Mouse (Mus musculus) hindbrain, postnatal 0 days (tissue): ENCODE measurements at regions not wholly inside any gene's neighbourhood (a gene's known extent, or its start where the extent isn't known, plus 50 kb on each side); places are given as distances from the start of the nearest gene placed in this dataset.

Experiments used
- ATAC-seq: fragments of 200-750 bp; cut with Nextera tagmentation; 2 replicates; pipeline ENCODE4 v1.8.0; 2017; ENCODE audit warnings: mild to moderate bottlenecking, moderate TSS enrichment, moderate library complexity
- DNase-seq: peaks from one replicate; pipeline ENCODE4 v3.0.0-alpha.2; 2015; ENCODE audit warnings: low spot score
- H3K27ac ChIP-seq: fragments of 300-500 bp; sonication (generic); 2 replicates; pipeline ENCODE4 v1.5.1; 2014; ENCODE audit warnings: mild to moderate bottlenecking
- H3K27me3 ChIP-seq: fragments of 300-500 bp; sonication (generic); 2 replicates; pipeline ENCODE4 v1.6.1; 2014; ENCODE audit warnings: low read length, mixed read lengths; ENCODE audit not compliant: insufficient read depth
- H3K36me3 ChIP-seq: fragments of 300-500 bp; sonication (generic); 2 replicates; pipeline ENCODE4 v1.6.1; 2014; ENCODE audit warnings: low read length, mixed read lengths; ENCODE audit not compliant: insufficient read depth
- H3K4me1 ChIP-seq: fragments of 300-500 bp; sonication (generic); 2 replicates; pipeline ENCODE4 v1.6.1; 2014; ENCODE audit warnings: antibody characterized with exemption, low read length, mixed read lengths; ENCODE audit not compliant: insufficient read depth
- H3K4me2 ChIP-seq: fragments of 300-500 bp; sonication (generic); 2 replicates; pipeline ENCODE4 v1.6.1; 2014; ENCODE audit warnings: low read depth, mild to moderate bottlenecking, low read length, moderate library complexity, mixed read lengths
- H3K4me3 ChIP-seq: fragments of 300-500 bp; sonication (generic); 2 replicates; pipeline ENCODE4 v1.5.1; 2014; ENCODE audit warnings: low read length
- H3K9ac ChIP-seq: fragments of 300-500 bp; sonication (generic); replicated peaks from 2 replicates; pipeline ENCODE4 v1.6.1; 2014; ENCODE audit warnings: mild to moderate bottlenecking, low read length, moderate library complexity, mixed read lengths
- H3K9me3 ChIP-seq: fragments of 300-500 bp; sonication (generic); 2 replicates; pipeline ENCODE4 v1.6.1; 2016; ENCODE audit warnings: low read length, mixed read lengths
- CTCF ChIP-seq: IDR thresholded peaks from 2 replicates; pipeline ENCODE4 v1.5.1; 2016; ENCODE audit warnings: antibody characterized with exemption, control low read depth, low read depth
- WGBS: fragments of 180-500 bp; shearing (Covaris S2); extraction: QIAGEN DNeasy Blood & Tissue Kit; methylation state at CpG from one replicate; pipeline ENCODE4 v1.1.7; 2014; 5-methylcytosine and 5-hydroxymethylcytosine counted together

DNA sequence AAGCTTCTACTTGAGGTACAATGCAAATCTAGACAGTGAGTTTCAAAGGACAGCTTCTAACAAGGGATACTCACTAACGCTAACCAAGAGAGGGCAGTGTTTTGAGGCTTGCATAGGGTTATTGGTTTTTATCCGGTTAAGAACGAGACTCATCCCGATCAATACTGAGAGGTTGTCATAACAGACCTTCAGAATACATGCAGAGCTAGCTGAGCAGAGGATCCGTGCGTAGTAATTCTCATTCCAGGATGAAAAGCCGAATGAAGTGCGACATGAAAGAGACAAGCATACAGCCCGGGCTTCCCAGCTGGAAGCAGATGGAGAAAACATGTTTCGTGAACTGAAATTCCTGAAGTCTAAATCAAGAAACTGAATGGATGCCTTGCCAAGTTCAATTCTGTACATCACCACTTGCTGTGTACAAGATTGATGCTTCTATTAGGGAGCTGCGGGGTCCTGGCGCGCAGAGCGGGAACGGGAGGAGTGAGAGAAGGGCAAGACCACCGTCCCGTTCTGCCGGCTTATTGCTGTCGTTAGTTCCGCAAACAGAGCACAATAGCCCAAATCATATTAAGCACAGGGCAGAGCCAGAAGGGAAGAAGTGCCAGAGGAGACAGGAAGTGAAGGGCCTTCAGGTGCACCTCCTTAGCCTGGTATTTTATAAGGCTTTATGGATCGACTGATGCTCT is 65.4 kb upstream of the Tes start:
- DNase-seq: peak; percentile 49
- WGBS: 28% methylated on average over 21 of the region's 21 CpGs
- H3K27ac ChIP-seq: no peak overlapping the region
- peak; percentile 59 for ATAC-seq
- TF ChIP-seq CTCF: peak; percentile 52
- no peaks in the 10 kb centered on the region for H3K4me1 ChIP-seq
- H3K36me3 ChIP-seq: no peaks in the 10 kb centered on the region
- peak overlapping the region; percentile 35 for H3K4me3 ChIP-seq
- H3K9ac ChIP-seq: peak overlapping the region; percentile 21; the same call in 1 of the 2 replicates
- H3K9me3 ChIP-seq: no peaks in the 10 kb centered on the region
- H3K27me3 ChIP-seq: no peaks in the 10 kb centered on the region
- peak overlapping the region; percentile 60 for H3K4me2 ChIP-seq

GRCm38 (mm10) chr6:16995495-16995936 is 69.4 kb upstream of the Tes start:
- WGBS: 12% methylated on average over 10 of the region's 10 CpGs
- Histone ChIP-seq H3K36me3 (no peaks in the 10 kb centered on the region), H3K9me3 (no peaks in the 10 kb centered on the region), H3K4me2 (peak overlapping the region; percentile 53), H3K27me3 (no peaks in the 10 kb centered on the region; the same call in 1 of the 2 replicates), H3K4me1 (no peaks in the 10 kb centered on the region), H3K4me3 (peak overlapping the region; percentile 24), H3K9ac (0 out of 2 replicates have a peak overlapping the region, but pooled peaks have one; percentile 17), H3K27ac (no peak overlapping the region)
- no peak for DNase-seq
- no peak for TF ChIP-seq CTCF
- ATAC-seq: 0 out of 2 replicates have a peak, but pooled peaks have one; percentile 40

DNA sequence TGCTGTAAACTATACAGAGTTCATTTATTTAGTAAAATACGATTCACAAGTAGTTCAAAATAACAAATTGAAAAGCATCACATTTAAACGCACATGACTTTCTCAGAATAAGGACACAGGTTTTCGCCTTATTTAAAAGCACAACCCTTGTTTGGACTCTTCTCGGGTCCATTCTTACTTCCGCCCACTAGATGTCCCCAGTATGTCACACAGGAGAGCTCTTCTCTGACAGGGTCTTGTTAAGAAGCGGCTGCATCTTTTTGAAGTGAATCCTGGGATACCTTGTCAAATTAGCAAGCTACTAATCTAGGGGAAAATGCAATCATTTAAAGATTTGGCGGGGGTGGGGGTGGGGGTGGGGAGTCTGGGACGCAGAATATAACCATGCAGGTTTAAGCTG is 70.2 kb upstream of the Tes start:
- no peak overlapping the region for H3K27ac ChIP-seq
- ATAC-seq: peak; percentile 72; the same call in 1 of the 2 replicates
- no peaks in the 10 kb centered on the region for H3K9me3 ChIP-seq
- H3K36me3 ChIP-seq: no peaks in the 10 kb centered on the region
- TF ChIP-seq CTCF: peak; percentile 71
- peak overlapping the region; percentile 43 for H3K4me2 ChIP-seq
- H3K4me1 ChIP-seq: no peaks in the 10 kb centered on the region
- peak; percentile 79 for DNase-seq
- 7% methylated on average over 8 of the region's 8 CpGs for WGBS
- H3K27me3 ChIP-seq: no peaks in the 10 kb centered on the region; the same call in 1 of the 2 replicates
- H3K9ac ChIP-seq: no peak overlapping the region
- no peak overlapping the region for H3K4me3 ChIP-seq

DNA sequence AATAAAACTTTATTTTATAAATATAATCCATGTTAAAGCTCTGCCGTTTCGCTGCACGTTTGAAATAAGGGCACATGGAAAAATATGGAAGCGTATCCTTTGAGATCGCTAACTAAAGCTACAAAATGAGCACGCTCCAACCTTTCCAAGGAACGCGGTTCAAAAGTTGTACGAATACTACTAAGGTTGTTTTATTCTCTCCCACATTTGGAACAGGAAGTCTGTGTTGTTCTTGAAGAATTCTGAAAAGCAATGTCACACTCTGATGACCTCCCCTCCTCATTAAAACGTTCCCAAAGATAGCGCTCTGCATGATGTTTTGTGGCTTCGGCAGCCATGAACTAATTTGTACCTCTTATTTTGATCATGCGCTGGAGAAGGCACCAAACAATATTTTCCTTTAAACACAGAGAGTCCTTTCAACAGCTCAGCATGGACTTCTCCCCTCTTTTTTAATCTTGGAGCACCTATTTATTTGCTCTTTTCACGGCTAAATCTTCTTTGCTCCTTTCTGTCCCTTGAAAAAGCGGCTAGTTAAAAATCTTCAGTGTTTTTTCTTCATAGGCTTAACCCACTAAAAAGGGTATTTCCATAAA is 72.9 kb upstream of the Tes start:
- Histone ChIP-seq H3K4me3 (no peak overlapping the region), H3K4me1 (no peaks in the 10 kb centered on the region), H3K9ac (no peak overlapping the region), H3K36me3 (no peaks in the 10 kb centered on the region), H3K9me3 (no peaks in the 10 kb centered on the region), H3K27ac (no peak overlapping the region), H3K4me2 (no peak overlapping the region), H3K27me3 (no peaks in the 10 kb centered on the region; the same call in 1 of the 2 replicates)
- DNase-seq: no peak
- TF ChIP-seq CTCF: no peak
- ATAC-seq: no peak
- 52% methylated on average over 15 of the region's 15 CpGs for WGBS

DNA sequence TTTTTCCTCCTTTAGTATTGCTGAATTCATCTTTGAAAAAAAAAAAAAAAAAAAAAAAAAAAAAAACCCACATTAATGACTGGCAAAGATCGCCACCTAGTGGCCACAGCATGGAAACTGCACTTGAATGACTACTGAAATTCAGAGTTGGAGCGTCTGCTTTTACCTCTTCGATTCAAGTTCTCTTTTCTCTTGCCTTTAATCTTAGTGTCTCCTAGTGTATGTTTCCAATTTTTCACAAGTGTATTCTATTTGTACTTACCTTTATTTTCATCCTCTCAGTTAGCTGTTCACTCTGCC is 79.9 kb upstream of the Tfec start:
- TF ChIP-seq CTCF: peak; percentile 78
- H3K27me3 ChIP-seq: no peaks in the 10 kb centered on the region
- H3K9ac ChIP-seq: no peak overlapping the region
- H3K4me3 ChIP-seq: no peak overlapping the region
- DNase-seq (peak; percentile 85), ATAC-seq (no peak)
- no peak overlapping the region for H3K4me2 ChIP-seq
- no peaks in the 10 kb centered on the region for H3K4me1 ChIP-seq
- no peak overlapping the region for H3K27ac ChIP-seq
- 29% methylated on average over 3 of the region's 3 CpGs for WGBS
- no peaks in the 10 kb centered on the region for H3K36me3 ChIP-seq
- H3K9me3 ChIP-seq: no peaks in the 10 kb centered on the region

DNA sequence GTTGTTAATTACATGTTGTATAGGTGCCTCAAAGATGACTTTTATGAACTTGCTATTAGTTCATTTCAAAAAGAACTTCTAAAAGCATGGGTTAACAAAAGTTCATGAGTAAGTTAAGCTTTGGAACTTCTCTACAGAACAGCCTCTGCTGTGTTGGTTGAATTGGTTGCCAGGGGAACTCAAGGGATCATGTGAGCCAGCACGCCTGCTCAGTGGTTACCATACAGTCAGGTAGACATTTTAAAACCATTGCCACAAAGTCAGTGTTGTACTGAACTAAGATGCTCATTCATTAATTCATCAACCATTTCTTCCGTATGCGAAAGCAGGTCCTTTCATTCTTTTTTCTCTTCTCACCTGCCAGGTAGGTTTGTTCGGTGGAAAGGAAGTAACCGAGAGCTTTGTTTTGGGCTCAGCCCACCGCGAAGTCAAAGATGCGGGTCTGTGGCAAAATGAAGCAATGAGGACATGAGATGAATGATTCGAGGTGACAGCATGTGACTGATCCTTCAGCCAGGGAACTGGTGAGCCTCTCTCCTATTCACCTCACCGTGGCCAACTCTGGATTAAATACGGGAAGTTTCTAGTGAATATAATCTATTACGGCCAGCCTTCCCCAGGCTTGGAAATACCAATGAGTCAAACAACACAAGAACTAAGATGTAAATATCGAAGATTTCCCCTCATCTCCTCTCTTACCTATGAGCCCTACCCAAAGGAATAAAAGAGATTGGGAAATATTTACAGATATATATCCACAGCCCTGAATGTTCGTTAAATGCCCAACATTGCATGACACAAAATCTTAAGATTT is 79.4 kb upstream of the Tfec start:
- Histone ChIP-seq H3K27me3 (no peaks in the 10 kb centered on the region), H3K9me3 (no peaks in the 10 kb centered on the region), H3K27ac (no peak overlapping the region), H3K36me3 (no peaks in the 10 kb centered on the region), H3K4me3 (no peak overlapping the region), H3K4me2 (no peak overlapping the region), H3K9ac (no peak overlapping the region), H3K4me1 (no peaks in the 10 kb centered on the region)
- 0 out of 2 replicates have a peak, but pooled peaks have one; percentile 27 for ATAC-seq
- 60% methylated on average over 14 of the region's 14 CpGs for WGBS
- no peak for TF ChIP-seq CTCF
- no peak for DNase-seq
